Mouse (Mus musculus) brain, embryonic 18.5 days (tissue): ENCODE measurements at regions not wholly inside any gene's neighbourhood (a gene's known extent, or its start where the extent isn't known, plus 50 kb on each side); places are given as distances from the start of the nearest gene placed in this dataset.
A peak's percentile ranks its signal among the peaks of the same experiment; 100 is the strongest.

Experiments used
- DNase-seq: peaks from one replicate; pipeline ENCODE4 v3.0.0-alpha.2; 2012; ENCODE audit warnings: low read depth, low spot score

DNA sequence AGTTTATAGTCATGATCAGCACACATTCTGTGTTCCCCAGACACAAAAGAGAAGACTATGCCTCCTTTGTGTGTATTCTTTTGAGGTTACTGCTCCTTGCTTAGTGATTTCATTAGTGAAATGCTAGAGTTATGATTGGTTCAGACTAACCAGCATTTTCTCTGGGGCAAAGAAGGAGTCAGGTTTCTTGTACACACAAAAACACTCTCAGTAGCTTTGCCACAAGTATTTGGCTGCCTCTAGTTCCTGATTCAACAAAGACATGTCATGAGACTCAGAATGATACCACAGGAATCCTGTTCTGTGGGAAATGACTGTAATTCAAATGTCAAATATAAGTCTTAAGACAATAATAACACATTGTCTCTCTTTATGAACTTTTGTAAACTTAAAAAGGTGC is 86.9 kb downstream of the Alx1 start:
- no peak for DNase-seq

- DNase-seq, result no peak
Observed at GRCm38 (mm10) chr10:102940823-102941519, 89.0 kb downstream of the Alx1 start.

GRCm38 (mm10) chr10:102931445-102931844 is 98.6 kb downstream of the Alx1 start:
- no peak for DNase-seq

DNA sequence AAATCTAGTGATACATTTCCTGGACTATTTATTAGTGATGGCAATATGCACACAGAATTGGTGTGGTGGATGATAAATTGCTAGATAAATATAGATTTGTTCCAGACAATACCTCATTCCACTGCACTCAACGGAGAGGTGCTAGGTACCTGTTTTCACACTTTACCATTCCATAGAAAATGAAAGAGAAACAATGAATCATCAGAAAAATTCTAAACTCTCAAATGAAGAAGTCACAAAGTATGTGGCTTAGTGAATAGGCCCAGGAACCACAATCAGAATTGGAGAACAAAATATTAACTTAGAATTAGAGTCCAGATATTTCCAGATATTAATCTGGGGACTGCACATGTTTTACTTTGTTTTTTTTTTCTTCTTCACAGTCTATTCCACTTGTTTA is 101.4 kb downstream of the Alx1 start:
- DNase-seq, result no peak

DNA sequence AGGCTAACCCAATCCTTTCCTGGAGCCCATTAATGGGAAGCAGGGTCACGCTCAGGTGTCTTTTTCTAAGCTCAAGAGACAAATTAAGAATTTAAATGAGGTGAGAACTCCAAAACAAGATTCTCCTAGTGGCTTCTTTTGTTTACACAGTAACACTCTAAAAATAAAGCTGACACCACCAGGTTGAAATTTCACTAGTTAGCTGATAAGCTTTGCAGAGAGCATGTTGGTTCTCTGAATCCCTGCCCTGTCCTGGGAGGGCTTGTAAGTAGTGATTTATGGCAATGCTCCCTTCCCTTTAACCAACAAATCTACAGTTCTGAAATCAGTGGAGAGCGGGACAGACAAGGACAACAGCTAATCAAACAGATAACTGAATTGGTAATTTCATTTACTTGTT is 132.6 kb downstream of the Alx1 start:
- DNase-seq, result no peak

DNA sequence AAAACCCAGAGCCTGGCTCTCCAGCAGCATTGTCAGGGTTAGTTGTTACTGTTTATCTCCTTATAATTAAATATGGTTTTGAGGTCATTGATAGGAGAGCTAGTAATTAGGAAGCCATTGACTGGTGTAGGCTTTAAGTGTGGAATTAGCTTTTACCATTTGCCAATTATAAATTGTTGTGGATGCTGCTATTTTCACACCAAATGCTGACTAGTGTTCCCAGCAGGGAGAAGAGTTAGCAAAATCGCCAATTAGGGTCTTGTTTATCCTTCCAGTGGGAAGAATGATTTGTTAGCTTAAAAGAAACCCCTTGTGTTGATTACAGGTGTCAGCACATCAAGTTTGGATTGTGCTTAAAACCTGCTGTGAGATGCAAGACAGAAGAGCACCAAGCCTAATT is 134.1 kb downstream of the Alx1 start:
- no peak for DNase-seq

- DNase-seq, result no peak
Observed at GRCm38 (mm10) chr10:102892373-102892772, 137.6 kb downstream of the Alx1 start.

GRCm38 (mm10) chr10:102889709-102890108 is 140.3 kb downstream of the Alx1 start:
- no peak for DNase-seq

GRCm38 (mm10) chr10:102881824-102882438 is 148.1 kb downstream of the Alx1 start:
- DNase-seq, result no peak

DNA sequence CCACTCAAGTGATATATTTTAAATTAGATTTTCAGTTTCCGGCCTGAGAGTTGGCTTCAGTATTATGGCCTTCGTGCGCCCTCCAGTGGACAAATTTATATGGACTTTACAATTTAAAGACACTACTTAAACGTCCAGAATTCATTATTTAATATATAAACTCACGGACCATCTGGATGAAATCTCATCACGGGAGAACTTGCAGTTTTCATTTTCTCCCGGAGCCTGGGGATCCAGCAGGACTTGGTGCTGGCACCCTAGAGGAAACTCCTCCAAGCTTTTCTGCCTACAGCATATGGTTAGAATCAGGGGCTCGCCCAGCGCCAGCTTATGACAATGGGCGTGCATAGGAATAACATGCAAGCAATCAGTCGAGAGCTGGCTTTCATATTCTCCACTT is 152.0 kb downstream of the Alx1 start:
- DNase-seq, result no peak

- DNase-seq, result no peak
Observed at GRCm38 (mm10) chr10:102876946-102877345, 153.1 kb downstream of the Alx1 start.

DNA sequence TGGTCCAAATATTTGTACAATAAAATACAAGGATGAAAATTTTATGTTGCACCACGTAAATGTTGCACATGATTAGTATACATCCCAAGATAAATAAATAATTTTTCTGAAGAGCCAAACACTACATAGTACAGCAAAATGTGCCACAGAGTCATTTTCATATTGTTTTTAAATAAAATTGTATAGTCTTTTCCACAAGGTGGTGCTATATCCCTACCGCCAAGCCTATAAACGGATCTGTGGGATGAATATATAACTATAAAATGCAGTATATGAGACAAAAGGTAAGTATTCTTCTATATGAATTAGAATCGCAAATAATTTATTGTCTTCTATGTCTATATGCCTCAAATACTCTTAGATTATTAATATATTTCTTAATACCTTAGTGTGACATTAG is 163.1 kb downstream of the Alx1 start:
- no peak for DNase-seq

DNA sequence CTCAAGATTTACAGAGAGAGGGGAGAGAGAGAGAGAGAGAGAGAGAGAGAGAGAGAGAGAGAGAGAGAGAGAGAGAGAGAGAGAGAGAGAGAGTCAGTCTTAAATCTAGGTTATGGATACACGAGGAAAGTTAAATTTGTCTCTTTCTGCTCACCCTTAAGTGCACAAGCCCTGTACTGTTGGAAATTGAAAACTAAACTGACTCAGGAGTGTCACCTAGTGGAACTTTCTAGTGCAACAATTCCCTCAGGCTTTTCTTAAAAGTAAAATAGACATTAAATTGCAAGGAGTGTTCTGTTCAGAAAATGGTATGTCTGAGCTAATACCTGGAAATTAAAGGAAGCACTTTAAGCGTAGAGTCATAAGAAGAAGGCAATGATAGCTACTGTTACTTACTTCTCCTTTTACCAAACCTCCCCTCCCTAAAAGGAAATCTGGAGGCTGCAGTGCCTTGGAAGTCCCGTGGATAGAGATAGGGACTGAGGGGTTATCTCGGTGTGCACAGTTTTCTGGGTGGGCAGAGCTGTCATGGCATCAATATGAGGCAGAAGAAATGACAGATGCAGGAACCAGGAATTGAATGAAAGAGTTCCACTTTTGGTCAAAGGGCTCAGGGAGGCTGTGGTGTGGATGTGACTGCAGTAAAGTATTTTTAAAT is 193.3 kb downstream of the Alx1 start:
- DNase-seq, result peak; percentile 20

DNA sequence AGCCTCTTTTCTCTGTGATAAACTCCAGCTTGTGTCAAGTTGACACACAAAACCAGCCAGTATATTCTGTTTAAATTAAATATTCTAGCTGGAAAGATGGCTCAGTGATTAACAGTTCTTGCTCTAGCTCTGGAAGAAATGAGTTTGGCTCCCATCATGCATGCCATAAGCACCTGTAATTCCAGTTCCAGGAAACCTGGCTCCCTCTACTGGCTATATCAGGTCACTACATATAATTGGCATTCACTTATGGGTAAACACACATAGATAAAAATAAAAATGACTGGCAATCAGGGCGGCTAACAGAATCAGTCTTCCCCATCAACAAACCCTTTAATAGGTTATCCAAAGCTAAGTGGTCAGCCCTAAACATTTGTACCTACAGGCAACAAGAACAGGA is 194.2 kb downstream of the Alx1 start:
- DNase-seq, result no peak

- DNase-seq, result no peak
Observed at GRCm38 (mm10) chr10:102829606-102830005, 200.4 kb downstream of the Alx1 start.

- DNase-seq, result no peak
Observed at GRCm38 (mm10) chr10:102823434-102823833, 206.6 kb downstream of the Alx1 start.

GRCm38 (mm10) chr10:102801391-102801790 is 228.6 kb downstream of the Alx1 start:
- no peak for DNase-seq

DNA sequence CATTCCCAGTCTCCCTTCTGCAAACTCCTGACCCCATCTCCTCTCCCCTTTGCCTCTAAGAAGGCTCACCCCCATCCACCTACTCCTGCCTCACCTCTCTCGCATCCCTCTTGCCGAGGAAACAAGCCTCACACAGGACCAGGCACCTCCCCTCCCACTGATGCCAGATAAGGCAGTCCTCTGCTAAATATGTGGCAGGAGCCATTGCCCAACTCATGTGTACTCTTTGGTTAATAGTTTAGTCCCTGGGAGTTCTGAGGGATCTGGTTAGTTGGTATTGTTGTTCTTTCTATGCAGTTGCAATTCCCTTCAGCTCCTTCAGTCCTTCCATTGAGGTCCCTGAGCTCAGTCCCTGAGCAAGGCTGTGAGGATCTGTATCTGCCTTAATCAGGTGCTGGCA is 250.8 kb downstream of the Alx1 start:
- DNase-seq, result no peak

GRCm38 (mm10) chr10:102763696-102764095 is 251.7 kb downstream of the Rassf9 start:
- no peak for DNase-seq

- no peak for DNase-seq
Observed at GRCm38 (mm10) chr10:102762378-102762777, 250.4 kb downstream of the Rassf9 start.

GRCm38 (mm10) chr10:102735207-102735606 is 223.2 kb downstream of the Rassf9 start:
- no peak for DNase-seq

- no peak for DNase-seq
Observed at GRCm38 (mm10) chr10:102732420-102732819, 220.4 kb downstream of the Rassf9 start.

DNA sequence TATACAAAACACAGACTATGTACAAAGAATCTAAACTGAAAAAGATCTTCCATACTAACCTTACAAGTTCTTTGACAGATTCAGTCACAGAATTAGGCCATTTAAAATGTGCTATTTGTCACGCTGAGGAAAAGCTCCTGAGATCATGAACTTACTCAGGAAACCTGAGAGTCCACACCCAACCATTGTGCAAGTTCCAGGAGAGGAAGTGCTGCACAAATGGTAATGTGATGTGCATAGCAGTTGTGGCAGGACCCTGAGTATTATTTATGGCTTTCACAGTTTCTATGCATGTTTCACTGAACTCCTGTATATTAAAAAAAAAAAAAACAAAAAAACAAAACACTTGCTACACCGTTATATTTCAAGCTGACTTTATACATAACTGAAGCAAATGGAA is 200.2 kb downstream of the Rassf9 start:
- no peak for DNase-seq
